Mouse (Mus musculus) left cerebral cortex, postnatal 10 days (tissue): ENCODE measurements at regions not wholly inside any gene's neighbourhood (a gene's known extent, or its start where the extent isn't known, plus 50 kb on each side); places are given as distances from the start of the nearest gene placed in this dataset.

Source experiments
- DNase-seq, 2 experiments: peaks; one replicate each; pipeline ENCODE4 v3.0.0; 2021 to 2022; ENCODE audit warnings: low spot score in 2 of 2, mixed read lengths in 1 of 2; ENCODE audit errors: extremely low spot score in 1 of 2
- intact Hi-C: fragments of 180-260 bp; cut with DNase I; formaldehyde crosslinking; loops from one replicate; pipeline ENCODE4 v1.15.1; 2025

- DNase-seq: no peak
- intact Hi-C loops: no loop called here
These were observed 510.6 kb downstream of the Arl4a start for GRCm38 (mm10) chr12:39527216-39527600.

DNA sequence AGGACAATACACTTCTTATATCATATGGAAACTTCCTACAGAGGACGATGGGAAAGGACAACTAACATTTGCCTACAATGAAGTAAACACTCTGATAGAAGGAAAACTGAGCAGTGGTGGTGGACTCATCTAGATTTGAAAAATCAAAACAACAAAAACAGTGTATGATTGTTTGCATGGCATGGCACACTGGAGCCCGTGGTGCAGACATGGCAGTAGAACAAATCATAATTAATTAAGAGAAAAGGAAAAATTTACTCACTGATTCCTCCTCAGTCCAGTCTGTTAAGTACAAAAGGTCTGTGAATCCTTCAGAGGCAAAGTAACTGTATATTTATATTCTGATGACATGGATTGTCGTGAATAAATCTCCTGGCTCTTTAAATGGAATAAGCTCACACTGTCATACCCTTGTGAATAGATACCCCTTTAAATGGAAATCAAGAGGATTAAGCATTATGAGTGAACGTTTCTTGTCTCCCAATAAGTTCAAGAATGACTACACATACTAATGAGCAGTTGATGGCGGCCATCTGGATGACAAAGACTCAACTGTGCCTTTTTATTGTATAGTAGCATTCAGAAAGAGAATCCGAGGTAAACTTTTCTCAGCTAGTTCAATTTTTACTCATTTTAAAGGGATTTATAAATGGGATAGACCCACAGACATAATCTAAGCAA lies 511.1 kb downstream of the Arl4a start:
- intact Hi-C loops: no loop called here
- DNase-seq: no peak

- intact Hi-C loops: loop anchor here (10.0 kb wide), 1 partner anchor 219 kb away; no protein-coding TSS in a partner anchor
- no peak for DNase-seq
These were observed 522.1 kb downstream of the Arl4a start for GRCm38 (mm10) chr12:39515690-39516089.

- intact Hi-C loops: loop anchor here (1.0 to 10.0 kb wide), 4 partner anchors 224 to 652 kb away; no protein-coding TSS in a partner anchor
- DNase-seq: no peak
These were observed 527.0 kb downstream of the Arl4a start for GRCm38 (mm10) chr12:39510855-39511254.

- peak; percentile 58 to 81 for DNase-seq
- intact Hi-C loops: loop anchor here (1.0 to 10.0 kb wide), 4 partner anchors 225 to 653 kb away; no protein-coding TSS in a partner anchor
These were observed 527.6 kb downstream of the Arl4a start for GRCm38 (mm10) chr12:39510073-39510812.

GRCm38 (mm10) chr12:39496203-39496602 lies 541.6 kb downstream of the Arl4a start:
- intact Hi-C loops: loop anchor here (5.0 to 10.0 kb wide), 2 partner anchors 711 to 1154 kb away; no protein-coding TSS in a partner anchor
- peak; percentile 22 to 23 for DNase-seq

DNA sequence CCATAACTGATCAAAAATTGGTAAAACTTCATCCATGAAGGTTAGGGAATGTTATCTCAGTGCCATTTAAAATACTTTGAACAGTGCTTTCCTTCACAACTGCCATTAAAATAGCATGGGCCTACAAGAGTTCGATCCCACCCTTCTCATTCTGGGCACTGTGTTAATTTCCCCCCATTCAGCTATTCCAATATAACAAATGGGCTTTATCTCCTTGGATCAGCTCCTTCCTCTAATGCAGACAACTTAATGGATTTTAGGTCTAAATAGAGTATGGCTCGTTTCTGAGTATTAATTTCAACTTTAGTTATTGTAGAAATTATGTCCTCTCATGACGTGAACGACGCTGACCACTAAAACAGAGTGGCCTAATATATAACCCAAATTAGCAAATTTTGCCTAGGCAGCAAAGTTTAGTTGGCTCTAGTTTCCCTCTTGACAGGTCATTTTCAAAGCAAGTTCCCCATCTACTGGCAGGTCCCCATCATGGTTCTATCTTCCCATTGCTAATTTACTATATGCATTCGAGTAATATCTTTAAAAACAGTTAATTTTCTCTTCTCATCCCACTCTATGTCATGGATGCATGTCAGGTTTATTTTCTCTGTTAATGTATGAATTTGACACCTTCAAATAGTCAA lies 544.1 kb downstream of the Arl4a start:
- intact Hi-C loops: loop anchor here (2.0 to 10.0 kb wide), 2 partner anchors 709 to 1359 kb away; no protein-coding TSS in a partner anchor
- DNase-seq: peak in 1 of 2 experiments; percentile 9

DNA sequence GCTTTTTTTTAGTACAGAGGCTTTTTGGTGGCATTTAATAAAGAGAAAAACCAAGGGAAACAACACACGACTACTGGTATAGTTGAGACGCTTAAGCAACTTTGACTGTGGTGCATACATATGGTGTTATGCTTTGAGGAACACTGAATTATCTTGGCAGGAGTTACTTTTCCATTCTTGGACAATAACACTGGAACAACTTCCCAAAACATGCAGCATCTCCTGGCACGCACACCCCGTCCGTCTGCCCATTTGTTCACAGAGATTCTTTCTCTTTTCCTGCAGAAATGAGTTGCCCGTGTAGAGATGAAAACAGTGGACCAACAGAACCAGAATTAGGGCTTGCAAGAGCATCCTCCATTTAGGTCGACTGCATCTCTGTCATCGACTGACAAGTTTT lies 544.7 kb downstream of the Arl4a start:
- intact Hi-C loops: loop anchor here (10.0 kb wide), 1 partner anchor 708 kb away; no protein-coding TSS in a partner anchor
- peak in 1 of 2 experiments; percentile 29 for DNase-seq

DNA sequence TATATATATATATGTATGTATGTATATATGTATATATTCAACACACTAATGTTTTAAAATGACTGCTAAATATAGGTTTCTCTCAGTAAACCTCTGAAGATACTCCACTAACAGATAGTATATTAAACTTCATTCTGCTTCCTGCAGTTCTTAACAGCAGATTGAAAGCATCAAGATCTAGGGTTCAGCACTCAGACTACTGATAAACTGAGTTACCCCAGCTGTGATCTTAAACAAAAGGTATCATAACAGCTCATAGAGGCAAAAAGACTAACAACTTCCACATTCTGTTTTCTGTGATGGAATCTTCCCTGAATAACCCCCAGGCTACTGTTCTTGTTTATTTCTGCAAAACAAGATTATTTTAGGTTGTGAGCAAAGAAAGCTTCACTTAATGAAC lies 564.8 kb downstream of the Arl4a start:
- intact Hi-C loops: no loop called here
- DNase-seq: no peak
